Mouse (Mus musculus): ENCODE measurements at regions not wholly inside any gene's neighbourhood (a gene's known extent, or its start where the extent isn't known, plus 50 kb on each side); places are given as distances from the start of the nearest gene placed in this dataset.

GRCm38 (mm10) chr19:19219352-19219751 lies 108.4 kb upstream of the Rorb start:
- TF ChIP-seq POLR2A (IDR thresholded peaks at IDR 0.05; ENCODE audit: extremely low read depth, insufficient read depth, low read length) (no peak), CTCF (IDR thresholded peaks at IDR 0.05; ENCODE audit: low read depth, low read length) (no peak)
